Mouse (Mus musculus) regulatory T cell (primary cell): Measurements from ENCODE around the gene Olfr1480.

Source experiments
- in situ Hi-C: fragments of 300-600 bp; cut with MboI, MseI; formaldehyde crosslinking; loops from one replicate; pipeline ENCODE4 v1.15.1; 2025; ENCODE audit warnings: high pct_unique_total_duplicates

Olfr1480 gene

GRCm38 (mm10) chr19:13527613-13528012 is at the start of gene Olfr1480:
Gene Olfr1480, plus strand, starts transcription at chr19:13527913.
- in situ Hi-C loops = no loop called here

- in situ Hi-C loops = no loop called here
Measured at GRCm38 (mm10) chr19:13480096-13480495, 47.6 kb upstream of the Olfr1480 start, which contains the start of gene Olfr1475. Gene Olfr1475, minus strand, starts transcription at chr19:13480196.

GRCm38 (mm10) chr19:13500246-13500645 is 27.5 kb upstream of the Olfr1480 start, which contains the start of gene Olfr1477:
Gene Olfr1477, plus strand, starts transcription at chr19:13500546.
- in situ Hi-C loops = no loop called here
